Mouse (Mus musculus): Measurements from ENCODE around the gene A030005K14Rik.

Gene A030005K14Rik

GRCm38 (mm10) chr1:83059278-83059677 is at the start of gene A030005K14Rik:
A030005K14Rik (minus strand) TSS chr1:83059378.
- DNase-seq = no peak

- no peak for DNase-seq
These were observed 48.3 kb upstream of the A030005K14Rik start for GRCm38 (mm10) chr1:83107410-83107978.

- DNase-seq = no peak
These were observed 46.3 kb upstream of the A030005K14Rik start for GRCm38 (mm10) chr1:83105464-83105863.

- DNase-seq = no peak
These were observed 42.7 kb upstream of the A030005K14Rik start for GRCm38 (mm10) chr1:83101891-83102290.

GRCm38 (mm10) chr1:83099580-83100137 is 40.5 kb upstream of the A030005K14Rik start:
- DNase-seq = no peak

- no peak for DNase-seq
These were observed 40.0 kb upstream of the A030005K14Rik start for GRCm38 (mm10) chr1:83099160-83099559.

GRCm38 (mm10) chr1:83096935-83097334 is 37.8 kb upstream of the A030005K14Rik start:
- no peak for DNase-seq

- DNase-seq = no peak
These were observed 32.1 kb upstream of the A030005K14Rik start for GRCm38 (mm10) chr1:83091268-83091667.

- DNase-seq = no peak
These were observed 25.6 kb upstream of the A030005K14Rik start for GRCm38 (mm10) chr1:83084790-83085189.

- no peak for DNase-seq
These were observed 17.8 kb upstream of the A030005K14Rik start for GRCm38 (mm10) chr1:83077016-83077415.

GRCm38 (mm10) chr1:83076190-83076917 is 17.2 kb upstream of the A030005K14Rik start:
- DNase-seq = peak; percentile 8

- no peak for DNase-seq
These were observed 16.5 kb upstream of the A030005K14Rik start for GRCm38 (mm10) chr1:83075526-83076189.

GRCm38 (mm10) chr1:83067205-83067604 is 8.0 kb upstream of the A030005K14Rik start:
- no peak for DNase-seq

GRCm38 (mm10) chr1:83066577-83066976 is 7.4 kb upstream of the A030005K14Rik start:
- DNase-seq = no peak

- DNase-seq = no peak
These were observed 5.7 kb upstream of the A030005K14Rik start for GRCm38 (mm10) chr1:83064851-83065250.

- no peak for DNase-seq
These were observed 1.5 kb upstream of the A030005K14Rik start, which contains the start of gene Krtap28-13 for GRCm38 (mm10) chr1:83060643-83061042. Krtap28-13 (plus strand) TSS chr1:83060930.

- DNase-seq = no peak
These were observed 697 bp downstream of the A030005K14Rik start for GRCm38 (mm10) chr1:83058481-83058880.

GRCm38 (mm10) chr1:83044882-83045427 is 14.2 kb downstream of the A030005K14Rik start, which contains the start of gene Gm47969:
Gm47969 (plus strand) TSS chr1:83044932.
- DNase-seq = no peak

GRCm38 (mm10) chr1:83042380-83042779 is 16.8 kb downstream of the A030005K14Rik start, which contains the start of gene Krtap28-10:
Krtap28-10 (minus strand) TSS chr1:83042480.
- DNase-seq = no peak

- DNase-seq = no peak
These were observed 20.1 kb downstream of the A030005K14Rik start for GRCm38 (mm10) chr1:83039080-83039479.

- DNase-seq = no peak
These were observed 21.0 kb downstream of the A030005K14Rik start, which contains the start of gene Slc19a3 for GRCm38 (mm10) chr1:83038109-83038672. Slc19a3 (minus strand) TSS chr1:83038448.

GRCm38 (mm10) chr1:83036892-83037667 is 22.1 kb downstream of the A030005K14Rik start:
- DNase-seq = no peak

All from thymus, postnatal 25 days (tissue).